Mouse (Mus musculus) hindbrain, embryonic 13.5 days (tissue): ENCODE measurements around the gene Hdac7. TPM values are rescaled to one million over a fixed set of nuclear protein-coding genes. Genes with fewer than 3 reads are reported as not detected.

ENCODE experiments used
- ATAC-seq: fragments of 200-750 bp; cut with Nextera tagmentation; 2 replicates; pipeline ENCODE4 v1.8.0; 2017; ENCODE audit warnings: moderate TSS enrichment; ENCODE audit not compliant: low FRiP score
- H3K27ac ChIP-seq: fragments of 300-500 bp; sonication (generic); 2 replicates; pipeline ENCODE4 v1.5.1; 2015; ENCODE audit warnings: inconsistent platforms, mild to moderate bottlenecking, moderate library complexity
- H3K27me3 ChIP-seq: fragments of 300-500 bp; sonication (generic); 2 replicates; pipeline ENCODE4 v1.6.1; 2015; ENCODE audit warnings: mild to moderate bottlenecking, inconsistent platforms
- H3K36me3 ChIP-seq: fragments of 300-500 bp; sonication (generic); 2 replicates; pipeline ENCODE4 v1.6.1; 2015; ENCODE audit warnings: mild to moderate bottlenecking, inconsistent platforms
- H3K4me1 ChIP-seq: fragments of 300-500 bp; sonication (generic); replicated peaks from 2 replicates; pipeline ENCODE4 v1.6.1; 2015; ENCODE audit warnings: inconsistent platforms
- H3K4me2 ChIP-seq: fragments of 300-500 bp; sonication (generic); 2 replicates; pipeline ENCODE4 v1.6.1; 2015; ENCODE audit warnings: inconsistent platforms, mild to moderate bottlenecking, moderate library complexity
- H3K4me3 ChIP-seq: fragments of 300-500 bp; sonication (generic); 2 replicates; pipeline ENCODE4 v1.5.1; 2015; ENCODE audit warnings: mild to moderate bottlenecking, inconsistent platforms
- H3K9ac ChIP-seq: fragments of 300-500 bp; sonication (generic); 2 replicates; pipeline ENCODE4 v1.6.1; 2015; ENCODE audit warnings: mild to moderate bottlenecking, inconsistent platforms
- H3K9me3 ChIP-seq: fragments of 300-500 bp; sonication (generic); 2 replicates; pipeline ENCODE4 v1.6.1; 2016; ENCODE audit warnings: inconsistent platforms
- WGBS: fragments of 180-500 bp; shearing (Covaris S2); methylation state at CpG from one replicate; pipeline ENCODE4 v1.1.7; 2015; 5-methylcytosine and 5-hydroxymethylcytosine counted together
- polyA plus RNA-seq: library from polyadenylated mRNA; unstranded; fragments of >200 nt; fragmentation: Nextera tagmentation; extraction: Ambion mirVana; gene quantifications from 2 replicates; pipeline ENCODE4 v1.2.1, GENCODE M21; 2015

The Hdac7 gene
- polyA plus RNA-seq, 1 experiment from 2014 or later, result 27.9 TPM

DNA sequence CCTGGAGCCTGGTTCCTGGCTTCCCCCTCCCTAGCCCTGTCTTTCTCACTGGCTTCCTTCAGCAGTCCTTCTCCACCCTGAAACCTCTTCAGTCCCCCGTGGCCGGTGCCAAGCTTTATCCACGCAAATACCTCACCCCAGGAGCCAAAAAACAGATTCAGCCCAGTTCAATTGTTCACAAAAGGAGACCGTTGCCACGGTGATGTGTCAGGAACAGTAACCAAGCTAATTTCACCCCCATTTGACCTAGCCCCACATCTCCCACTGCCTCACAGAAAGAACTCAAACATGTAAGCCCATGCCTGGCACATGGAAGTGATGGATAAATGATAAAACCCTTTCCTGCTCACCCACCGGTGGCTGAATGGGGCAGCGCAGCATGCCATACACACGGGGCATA lies 78.1 kb downstream of the Hdac7 start:
- WGBS, result 3% methylated on average over 8 of the region's 8 CpGs
- H3K27ac ChIP-seq, result peak overlapping the region; percentile 70

DNA sequence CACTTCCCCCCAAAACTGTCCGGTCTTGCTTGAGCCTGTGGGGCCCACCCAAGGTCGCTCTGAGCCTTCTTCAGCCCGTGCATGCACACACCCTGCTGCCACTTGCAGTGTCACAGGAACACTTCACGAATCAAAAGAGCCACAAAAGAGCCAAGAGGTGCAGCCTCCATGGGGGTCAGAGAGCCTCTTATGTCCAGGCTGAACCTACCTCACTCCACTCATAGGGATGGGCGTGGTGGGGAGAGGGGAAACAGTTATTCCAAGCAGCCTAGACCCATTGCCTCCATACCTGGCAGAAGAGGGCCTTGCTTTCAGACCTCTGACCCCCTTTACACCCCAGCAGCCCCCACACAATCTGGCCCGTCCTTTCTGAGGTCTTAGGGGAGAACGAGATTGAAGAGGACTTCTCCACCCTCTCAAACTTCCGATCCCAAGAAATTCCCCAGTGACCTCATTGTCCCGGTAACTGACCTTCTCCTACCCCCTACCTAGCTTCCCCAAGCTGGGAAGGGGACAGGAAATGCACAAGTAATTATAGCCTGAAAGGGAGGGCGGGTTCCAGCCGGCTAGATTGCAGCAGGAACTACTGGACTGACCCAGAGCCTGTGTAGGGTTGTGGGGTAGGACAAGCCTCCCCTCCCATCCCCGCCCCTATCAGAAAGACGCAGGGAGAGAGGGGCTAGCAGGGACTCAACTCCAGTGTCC lies 79.1 kb downstream of the Hdac7 start:
- Histone ChIP-seq H3K27me3 (peaks cover 83% of the 10 kb centered on the region), H3K4me3 (peak overlapping the region; percentile 45; the same call in 1 of the 2 replicates)
- ATAC-seq, result no peak

More for the DNA sequence above, 78.1 kb downstream of the Hdac7 start:
- H3K36me3 ChIP-seq, result no peaks in the 10 kb centered on the region
- H3K27me3 ChIP-seq, result peaks cover 88% of the 10 kb centered on the region
- H3K4me1 ChIP-seq, result peaks cover 51% of the 10 kb centered on the region
- ATAC-seq, result peak; percentile 56
- H3K9me3 ChIP-seq, result no peaks in the 10 kb centered on the region
- peak overlapping the region; percentile 88 for H3K4me2 ChIP-seq
- peak overlapping the region; percentile 45 for H3K4me3 ChIP-seq
- peak overlapping the region; percentile 69; the same call in 1 of the 2 replicates for H3K9ac ChIP-seq

GRCm38 (mm10) chr15:97764532-97764931 lies 79.8 kb downstream of the Hdac7 start:
- Histone ChIP-seq H3K4me1 (peaks cover 54% of the 10 kb centered on the region), H3K27me3 (peaks cover 81% of the 10 kb centered on the region), H3K27ac (no peak overlapping the region), H3K4me3 (no peak overlapping the region), H3K9me3 (no peaks in the 10 kb centered on the region), H3K4me2 (no peak overlapping the region), H3K36me3 (no peaks in the 10 kb centered on the region), H3K9ac (no peak overlapping the region)
- 83% methylated on average over 2 of the region's 2 CpGs for WGBS
- ATAC-seq, result no peak

More for the DNA sequence above, 79.1 kb downstream of the Hdac7 start:
- H3K27ac ChIP-seq, result no peak overlapping the region
- H3K36me3 ChIP-seq, result no peaks in the 10 kb centered on the region
- H3K9ac ChIP-seq, result no peak overlapping the region
- H3K4me1 ChIP-seq, result peaks cover 54% of the 10 kb centered on the region
- H3K9me3 ChIP-seq, result no peaks in the 10 kb centered on the region
- WGBS, result 36% methylated on average over 13 of the region's 13 CpGs
- peak overlapping the region; percentile 88 for H3K4me2 ChIP-seq

DNA sequence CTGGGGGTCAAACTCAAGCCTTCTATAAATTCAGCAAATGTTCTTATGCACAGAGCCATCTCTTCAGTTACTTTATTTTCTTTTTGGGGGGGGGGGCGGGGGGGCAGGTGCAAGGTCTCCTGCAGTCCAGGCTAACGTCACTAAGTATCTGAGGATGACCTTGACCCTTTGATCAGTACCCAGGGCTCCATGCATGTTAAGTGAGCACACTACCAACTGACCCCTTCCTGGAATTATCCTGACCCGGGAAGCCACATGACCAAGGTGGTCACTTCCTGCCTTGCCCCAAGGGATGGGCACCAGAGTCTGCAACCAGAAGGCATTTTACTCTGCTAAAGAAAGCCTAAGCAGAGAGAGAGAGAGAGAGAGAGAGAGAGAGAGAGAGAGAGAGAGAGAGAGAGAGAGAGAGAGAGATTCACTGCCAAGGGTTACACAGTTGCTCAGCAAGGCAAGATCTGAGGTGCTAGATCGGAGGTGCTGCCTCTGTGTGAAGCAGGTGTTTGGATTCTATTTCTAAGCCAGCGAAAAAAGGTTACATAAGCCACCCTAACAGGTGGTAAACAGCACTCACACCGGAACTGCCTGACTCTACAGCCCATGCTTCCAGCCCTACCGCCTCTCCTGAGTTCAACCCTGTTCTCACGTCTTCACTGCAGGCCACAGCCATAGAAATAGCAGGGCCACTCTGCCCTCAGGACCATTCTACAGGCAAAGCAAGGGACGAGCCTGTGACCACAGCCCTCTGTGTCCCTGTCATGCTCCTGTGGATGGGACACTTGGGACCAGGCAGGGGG lies 80.8 kb downstream of the Hdac7 start:
- Histone ChIP-seq H3K9me3 (no peaks in the 10 kb centered on the region), H3K4me3 (no peak overlapping the region), H3K4me1 (peaks cover 54% of the 10 kb centered on the region), H3K36me3 (0 out of 2 replicates have a peak, but pooled peaks cover 7% of the 10 kb centered on the region), H3K27me3 (peaks cover 71% of the 10 kb centered on the region), H3K9ac (no peak overlapping the region), H3K27ac (no peak overlapping the region), H3K4me2 (no peak overlapping the region)
- WGBS, result 57% methylated on average over 9 of the region's 9 CpGs
- ATAC-seq, result no peak

DNA sequence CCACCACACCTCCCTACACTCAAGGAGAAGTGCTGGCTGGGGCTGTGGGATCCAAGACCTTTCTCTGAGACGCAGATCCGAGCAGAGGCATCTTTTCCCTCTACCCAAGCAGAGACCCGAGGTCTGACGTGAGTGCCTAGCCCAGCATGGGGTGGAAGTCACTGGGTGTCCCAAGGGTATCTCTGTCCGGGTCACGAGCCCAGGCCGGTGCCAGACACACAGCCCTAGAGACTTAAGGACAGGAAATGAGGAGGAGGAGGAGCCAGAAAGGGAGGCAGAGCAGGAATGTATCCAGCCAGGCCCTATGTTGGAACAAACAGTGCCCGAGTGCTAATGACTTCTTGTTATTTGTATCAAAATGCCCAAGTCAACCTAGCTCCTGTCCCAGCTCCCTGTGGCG lies 81.6 kb downstream of the Hdac7 start:
- Histone ChIP-seq H3K9ac (no peak overlapping the region), H3K27me3 (peaks cover 66% of the 10 kb centered on the region), H3K4me2 (no peak overlapping the region), H3K27ac (no peak overlapping the region), H3K36me3 (0 out of 2 replicates have a peak, but pooled peaks cover 8% of the 10 kb centered on the region), H3K9me3 (no peaks in the 10 kb centered on the region), H3K4me1 (peaks cover 47% of the 10 kb centered on the region), H3K4me3 (no peak overlapping the region)
- ATAC-seq, result no peak
- WGBS, result 76% methylated on average over 9 of the region's 9 CpGs

- Histone ChIP-seq H3K4me1 (peaks cover 34% of the 10 kb centered on the region), H3K4me3 (no peak overlapping the region), H3K9ac (no peak overlapping the region), H3K27me3 (peaks cover 54% of the 10 kb centered on the region), H3K36me3 (0 out of 2 replicates have a peak, but pooled peaks cover 8% of the 10 kb centered on the region), H3K4me2 (no peak overlapping the region), H3K9me3 (no peaks in the 10 kb centered on the region), H3K27ac (no peak overlapping the region)
- WGBS, result 37% methylated on average over 13 of the region's 13 CpGs
- ATAC-seq, result no peak
Measured at GRCm38 (mm10) chr15:97761438-97761837, 82.9 kb downstream of the Hdac7 start.

- H3K4me2 ChIP-seq, result no peak overlapping the region
- no peak for ATAC-seq
- peaks cover 50% of the 10 kb centered on the region for H3K27me3 ChIP-seq
- H3K4me1 ChIP-seq, result peaks cover 30% of the 10 kb centered on the region
- H3K36me3 ChIP-seq, result 0 out of 2 replicates have a peak, but pooled peaks cover 8% of the 10 kb centered on the region
- no peak overlapping the region for H3K4me3 ChIP-seq
- H3K27ac ChIP-seq, result no peak overlapping the region
- no peak overlapping the region for H3K9ac ChIP-seq
- 66% methylated on average over 5 of the region's 5 CpGs for WGBS
- no peaks in the 10 kb centered on the region for H3K9me3 ChIP-seq
Measured at GRCm38 (mm10) chr15:97760952-97761351, 83.3 kb downstream of the Hdac7 start.

- Histone ChIP-seq H3K9ac (no peak overlapping the region), H3K36me3 (0 out of 2 replicates have a peak, but pooled peaks cover 8% of the 10 kb centered on the region), H3K4me1 (peaks cover 31% of the 10 kb centered on the region), H3K9me3 (no peaks in the 10 kb centered on the region), H3K27me3 (peaks cover 46% of the 10 kb centered on the region), H3K27ac (no peak overlapping the region), H3K4me2 (no peak overlapping the region), H3K4me3 (no peak overlapping the region)
- WGBS, result 80% methylated on average over 9 of the region's 9 CpGs
- no peak for ATAC-seq
Measured at GRCm38 (mm10) chr15:97760006-97760405, 84.3 kb downstream of the Hdac7 start.

- Histone ChIP-seq H3K9me3 (no peaks in the 10 kb centered on the region), H3K36me3 (0 out of 2 replicates have a peak, but pooled peaks cover 8% of the 10 kb centered on the region), H3K27me3 (0 out of 2 replicates have a peak, but pooled peaks cover 12% of the 10 kb centered on the region), H3K4me3 (no peak overlapping the region), H3K9ac (peak overlapping the region; percentile 43; the same call in 1 of the 2 replicates), H3K4me1 (peaks cover 29% of the 10 kb centered on the region), H3K27ac (no peak overlapping the region), H3K4me2 (no peak overlapping the region)
- ATAC-seq, result no peak
- 43% methylated on average over 8 of the region's 8 CpGs for WGBS
Measured at GRCm38 (mm10) chr15:97755361-97755760, 88.9 kb downstream of the Hdac7 start.

DNA sequence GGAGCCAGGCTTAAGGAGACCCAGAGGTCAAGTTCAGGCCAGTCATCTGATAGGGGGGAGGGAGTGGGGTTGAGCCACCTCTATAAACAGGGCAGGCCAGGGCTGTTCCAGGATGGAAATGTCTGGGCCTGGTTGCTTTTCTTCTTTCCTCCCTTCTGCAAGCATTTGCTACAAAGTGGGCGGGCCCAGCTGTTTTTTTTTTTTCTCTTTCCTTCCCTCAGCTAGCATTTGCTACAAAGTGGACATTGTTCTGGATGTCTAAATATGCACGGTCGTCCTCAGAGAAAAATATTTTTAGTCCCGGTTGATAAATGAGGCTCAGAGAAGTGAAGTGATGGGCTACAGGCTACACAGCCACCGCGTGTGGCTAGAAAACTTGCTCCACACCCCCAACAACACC lies 89.8 kb downstream of the Hdac7 start:
- 0 out of 2 replicates have a peak, but pooled peaks cover 6% of the 10 kb centered on the region for H3K27me3 ChIP-seq
- no peak overlapping the region for H3K9ac ChIP-seq
- H3K9me3 ChIP-seq, result no peaks in the 10 kb centered on the region
- H3K4me2 ChIP-seq, result no peak overlapping the region
- H3K27ac ChIP-seq, result no peak overlapping the region
- no peak overlapping the region for H3K4me3 ChIP-seq
- peaks cover 37% of the 10 kb centered on the region for H3K4me1 ChIP-seq
- H3K36me3 ChIP-seq, result 0 out of 2 replicates have a peak, but pooled peaks cover 8% of the 10 kb centered on the region
- WGBS, result 50% methylated on average over 6 of the region's 6 CpGs
- no peak for ATAC-seq

DNA sequence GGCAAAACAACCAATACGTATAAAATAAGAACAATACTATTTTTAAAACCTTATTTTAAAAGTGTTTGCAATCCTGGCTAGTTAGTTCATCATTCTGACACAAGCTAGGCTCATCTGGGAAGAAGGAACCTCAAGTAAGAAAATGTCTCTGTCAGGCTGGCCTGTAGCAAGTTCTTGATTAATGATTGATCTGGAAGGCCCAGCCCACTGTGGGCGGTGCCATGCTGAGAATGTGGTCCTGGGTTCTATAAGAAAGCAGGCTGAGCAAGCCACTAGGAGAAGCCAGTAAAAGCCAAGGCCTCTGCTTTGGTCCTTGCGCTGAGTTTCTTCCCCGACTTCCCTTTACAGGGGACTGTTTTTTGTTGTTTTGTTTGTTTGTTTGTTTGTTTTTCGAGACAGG lies 91.8 kb downstream of the Hdac7 start:
- Histone ChIP-seq H3K9ac (no peak overlapping the region), H3K36me3 (no peaks in the 10 kb centered on the region), H3K9me3 (no peaks in the 10 kb centered on the region), H3K4me2 (no peak overlapping the region), H3K4me3 (no peak overlapping the region), H3K27me3 (0 out of 2 replicates have a peak, but pooled peaks cover 6% of the 10 kb centered on the region), H3K27ac (no peak overlapping the region), H3K4me1 (peaks cover 44% of the 10 kb centered on the region)
- ATAC-seq, result no peak
- WGBS, result 93% methylated on average over 5 of the region's 5 CpGs

DNA sequence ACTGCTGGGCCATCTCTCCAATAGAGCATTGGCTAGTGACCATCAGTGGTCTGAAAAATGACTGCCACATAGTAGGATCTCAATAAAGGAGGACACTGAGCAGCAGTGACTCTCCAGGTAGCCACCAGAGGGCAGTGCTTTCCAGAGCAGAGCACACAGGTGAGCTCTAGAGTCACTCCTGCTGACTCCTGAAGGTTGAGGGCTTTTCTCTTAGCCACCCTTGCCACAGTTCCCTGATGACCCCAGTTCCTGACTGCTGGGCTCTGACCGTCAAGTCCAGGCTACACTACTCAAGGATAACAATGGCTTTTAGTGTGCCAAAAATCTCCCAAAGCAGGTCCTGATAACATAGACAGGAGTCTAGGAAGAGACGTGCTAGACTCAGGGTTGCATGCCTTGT lies 92.6 kb downstream of the Hdac7 start:
- H3K36me3 ChIP-seq, result no peaks in the 10 kb centered on the region
- no peak overlapping the region for H3K27ac ChIP-seq
- H3K27me3 ChIP-seq, result 0 out of 2 replicates have a peak, but pooled peaks cover 6% of the 10 kb centered on the region
- H3K9ac ChIP-seq, result no peak overlapping the region
- no peak overlapping the region for H3K4me2 ChIP-seq
- no peak for ATAC-seq
- no peaks in the 10 kb centered on the region for H3K9me3 ChIP-seq
- 78% methylated on average over 2 of the region's 2 CpGs for WGBS
- peaks cover 44% of the 10 kb centered on the region for H3K4me1 ChIP-seq
- H3K4me3 ChIP-seq, result no peak overlapping the region
